Mouse (Mus musculus) kidney, embryonic 16.5 days (tissue): ENCODE results near the gene P2rx4. TPM values are rescaled to one million over a fixed set of nuclear protein-coding genes. Genes with fewer than 3 reads are reported as not detected.

ENCODE experiments used
- ATAC-seq: fragments of 200-750 bp; cut with Nextera tagmentation; 2 replicates; pipeline ENCODE4 v1.8.0; 2017; ENCODE audit warnings: moderate TSS enrichment; ENCODE audit not compliant: low FRiP score, low TSS enrichment
- H3K27ac ChIP-seq: fragments of 300-500 bp; sonication (generic); 2 replicates; pipeline ENCODE4 v1.5.1; 2014; ENCODE audit warnings: low read length
- H3K27me3 ChIP-seq: fragments of 300-500 bp; sonication (generic); 2 replicates; pipeline ENCODE4 v1.6.1; 2014; ENCODE audit warnings: low read length, control low read depth, mixed read lengths; ENCODE audit not compliant: insufficient read depth
- H3K36me3 ChIP-seq: fragments of 300-500 bp; sonication (generic); 2 replicates; pipeline ENCODE4 v1.6.1; 2014; ENCODE audit warnings: low read length, control low read depth, mixed read lengths; ENCODE audit not compliant: insufficient read depth
- H3K4me1 ChIP-seq: fragments of 300-500 bp; sonication (generic); 2 replicates; pipeline ENCODE4 v1.6.1; 2014; ENCODE audit warnings: low read length, control low read depth, mixed read lengths; ENCODE audit not compliant: insufficient read depth
- H3K4me2 ChIP-seq: fragments of 300-500 bp; sonication (generic); replicated peaks from 2 replicates; pipeline ENCODE4 v1.6.1; 2014; ENCODE audit warnings: low read depth, low read length
- H3K4me3 ChIP-seq: fragments of 300-500 bp; sonication (generic); 2 replicates; pipeline ENCODE4 v1.5.1; 2014; ENCODE audit warnings: mild to moderate bottlenecking, low read length
- H3K9ac ChIP-seq: fragments of 300-500 bp; sonication (generic); replicated peaks from 2 replicates; pipeline ENCODE4 v1.6.1; 2014; ENCODE audit warnings: low read length
- H3K9me3 ChIP-seq: fragments of 300-500 bp; sonication (generic); 2 replicates; pipeline ENCODE4 v1.6.1; 2016; ENCODE audit warnings: low read length, control low read depth
- WGBS: fragments of 180-500 bp; shearing (Covaris S2); extraction: QIAGEN DNeasy Blood & Tissue Kit; methylation state at CpG from one replicate; pipeline ENCODE4 v1.1.7; 2014; 5-methylcytosine and 5-hydroxymethylcytosine counted together
- polyA plus RNA-seq: library from polyadenylated mRNA; unstranded; fragments of >200 nt; fragmentation: Nextera tagmentation; extraction: Ambion mirVana; gene quantifications from 2 replicates; pipeline ENCODE4 v1.2.1, GENCODE M21; 2015

P2rx4 gene
- polyA plus RNA-seq, 1 experiment from 2014 or later: 26.1 TPM

GRCm38 (mm10) chr5:122700109-122700836 is 7.1 kb upstream of the P2rx4 start:
- H3K27ac ChIP-seq: no peak overlapping the region
- ATAC-seq: no peak
- H3K9me3 ChIP-seq: no peaks in the 10 kb centered on the region
- no peak overlapping the region for H3K4me3 ChIP-seq
- no peak overlapping the region for H3K4me2 ChIP-seq
- WGBS: 54% methylated on average over 12 of the region's 12 CpGs
- no peak overlapping the region for H3K9ac ChIP-seq
- no peaks in the 10 kb centered on the region for H3K36me3 ChIP-seq
- peaks cover 5% of the 10 kb centered on the region; the same call in 1 of the 2 replicates for H3K4me1 ChIP-seq
- H3K27me3 ChIP-seq: no peaks in the 10 kb centered on the region

DNA sequence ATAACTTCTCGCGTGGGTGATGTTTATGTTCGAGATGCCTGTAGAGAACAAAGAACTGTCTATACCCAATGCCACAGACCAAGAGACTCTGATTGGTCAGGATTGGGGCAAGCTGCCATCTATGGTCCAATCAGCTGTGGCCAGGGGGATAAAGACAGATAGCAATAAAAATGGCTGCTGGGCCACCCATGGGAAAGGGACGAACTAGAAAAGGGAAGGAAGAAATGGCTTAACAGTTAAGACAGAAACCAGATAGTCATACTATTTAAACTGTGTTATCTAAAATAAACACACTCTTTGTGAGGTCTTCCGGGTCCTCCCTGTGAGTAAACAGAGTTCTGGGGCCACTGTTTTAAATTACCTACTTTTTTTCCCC is 6.5 kb upstream of the P2rx4 start:
- no peak overlapping the region for H3K4me3 ChIP-seq
- no peak overlapping the region for H3K4me2 ChIP-seq
- no peaks in the 10 kb centered on the region for H3K27me3 ChIP-seq
- no peaks in the 10 kb centered on the region for H3K9me3 ChIP-seq
- no peaks in the 10 kb centered on the region for H3K36me3 ChIP-seq
- WGBS: 39% methylated on average over 5 of the region's 5 CpGs
- no peak overlapping the region for H3K27ac ChIP-seq
- no peak for ATAC-seq
- H3K4me1 ChIP-seq: peaks cover 5% of the 10 kb centered on the region; the same call in 1 of the 2 replicates
- no peak overlapping the region for H3K9ac ChIP-seq

DNA sequence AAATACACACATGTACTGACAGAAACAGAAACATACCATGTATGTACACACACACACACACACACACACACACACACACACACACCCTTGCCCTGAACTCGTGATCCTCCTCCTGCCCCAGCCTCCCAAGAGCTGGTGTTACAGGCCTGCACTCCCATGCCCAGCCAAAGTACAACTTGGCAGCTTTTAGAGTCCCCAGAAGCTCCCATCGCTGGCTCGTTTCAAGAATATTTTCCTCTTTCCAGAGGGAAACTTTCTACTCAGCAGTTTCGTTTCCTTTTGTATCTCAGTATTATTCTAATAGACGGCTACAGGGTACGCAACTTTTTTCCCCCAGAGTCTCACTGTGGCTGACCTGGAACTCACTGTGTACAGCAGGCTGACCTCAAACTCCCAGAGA is 5.2 kb upstream of the P2rx4 start:
- Histone ChIP-seq H3K36me3 (no peaks in the 10 kb centered on the region), H3K9ac (no peak overlapping the region), H3K4me3 (no peak overlapping the region), H3K9me3 (no peaks in the 10 kb centered on the region), H3K4me1 (peaks cover 5% of the 10 kb centered on the region), H3K4me2 (no peak overlapping the region), H3K27ac (no peak overlapping the region), H3K27me3 (no peaks in the 10 kb centered on the region)
- 69% methylated on average over 6 of the region's 6 CpGs for WGBS
- ATAC-seq: no peak

- H3K27me3 ChIP-seq: no peaks in the 10 kb centered on the region
- H3K9me3 ChIP-seq: no peaks in the 10 kb centered on the region
- no peak overlapping the region for H3K4me3 ChIP-seq
- peaks cover 11% of the 10 kb centered on the region for H3K4me1 ChIP-seq
- 88% methylated on average over 2 of the region's 2 CpGs for WGBS
- H3K27ac ChIP-seq: no peak overlapping the region
- H3K36me3 ChIP-seq: no peaks in the 10 kb centered on the region
- H3K4me2 ChIP-seq: no peak overlapping the region
- ATAC-seq: no peak
- H3K9ac ChIP-seq: no peak overlapping the region
Measured at GRCm38 (mm10) chr5:122703574-122703973, 3.8 kb upstream of the P2rx4 start.

DNA sequence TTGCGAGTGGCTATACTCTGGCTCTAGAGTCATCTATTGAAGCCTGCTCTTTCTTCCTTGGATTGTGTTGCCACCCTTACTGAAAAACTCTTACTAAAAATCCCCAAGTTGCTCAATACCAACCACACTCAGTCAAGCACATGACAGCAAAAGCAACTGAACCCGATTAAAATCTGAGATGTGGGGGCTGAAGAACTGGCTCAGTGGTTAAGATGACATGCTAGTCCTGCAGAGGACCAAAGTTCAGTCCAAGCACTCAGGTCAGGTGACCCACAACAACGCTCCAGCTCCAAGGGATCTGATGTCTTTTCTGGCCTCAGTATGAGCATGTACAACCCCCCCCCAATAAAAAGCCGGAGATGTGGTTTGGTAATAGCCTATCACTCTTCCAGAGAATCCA is 2.8 kb upstream of the P2rx4 start:
- H3K9me3 ChIP-seq: no peaks in the 10 kb centered on the region
- H3K27ac ChIP-seq: no peak overlapping the region
- 63% methylated on average over 4 of the region's 4 CpGs for WGBS
- no peaks in the 10 kb centered on the region for H3K36me3 ChIP-seq
- no peak overlapping the region for H3K4me3 ChIP-seq
- no peak overlapping the region for H3K4me2 ChIP-seq
- H3K27me3 ChIP-seq: no peaks in the 10 kb centered on the region
- no peak overlapping the region for H3K9ac ChIP-seq
- ATAC-seq: no peak
- H3K4me1 ChIP-seq: peaks cover 14% of the 10 kb centered on the region

GRCm38 (mm10) chr5:122705174-122705573 is 2.2 kb upstream of the P2rx4 start:
- 84% methylated on average over 3 of the region's 3 CpGs for WGBS
- no peaks in the 10 kb centered on the region for H3K36me3 ChIP-seq
- H3K4me3 ChIP-seq: no peak overlapping the region
- H3K4me1 ChIP-seq: peaks cover 14% of the 10 kb centered on the region
- H3K27ac ChIP-seq: no peak overlapping the region
- H3K9me3 ChIP-seq: no peaks in the 10 kb centered on the region
- H3K4me2 ChIP-seq: no peak overlapping the region
- no peaks in the 10 kb centered on the region for H3K27me3 ChIP-seq
- no peak for ATAC-seq
- H3K9ac ChIP-seq: no peak overlapping the region

DNA sequence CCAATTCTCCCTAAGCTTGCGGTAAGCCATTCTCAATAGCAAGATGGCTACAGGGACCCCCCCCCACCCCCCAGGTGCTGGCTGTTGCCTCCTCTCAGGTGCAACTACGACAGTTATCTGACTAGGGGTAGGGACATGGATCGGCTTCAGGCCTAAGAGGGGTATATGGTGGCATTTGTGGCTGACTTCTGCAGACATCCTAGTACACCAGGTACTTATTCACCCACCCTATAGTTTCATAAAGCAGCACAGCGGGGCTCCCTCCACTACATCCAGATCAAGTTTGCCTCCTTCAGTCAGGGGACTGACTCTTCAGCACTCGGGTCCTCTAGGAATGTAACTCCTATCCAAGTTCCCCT is 448 bp upstream of the P2rx4 start:
- Histone ChIP-seq H3K4me1 (peaks cover 14% of the 10 kb centered on the region), H3K9me3 (no peaks in the 10 kb centered on the region), H3K9ac (peak overlapping the region; percentile 80), H3K4me2 (peak overlapping the region; percentile 88), H3K4me3 (peak overlapping the region; percentile 70), H3K27ac (peak overlapping the region; percentile 83), H3K27me3 (no peaks in the 10 kb centered on the region), H3K36me3 (no peaks in the 10 kb centered on the region)
- no peak for ATAC-seq
- 48% methylated on average over 5 of the region's 5 CpGs for WGBS

DNA sequence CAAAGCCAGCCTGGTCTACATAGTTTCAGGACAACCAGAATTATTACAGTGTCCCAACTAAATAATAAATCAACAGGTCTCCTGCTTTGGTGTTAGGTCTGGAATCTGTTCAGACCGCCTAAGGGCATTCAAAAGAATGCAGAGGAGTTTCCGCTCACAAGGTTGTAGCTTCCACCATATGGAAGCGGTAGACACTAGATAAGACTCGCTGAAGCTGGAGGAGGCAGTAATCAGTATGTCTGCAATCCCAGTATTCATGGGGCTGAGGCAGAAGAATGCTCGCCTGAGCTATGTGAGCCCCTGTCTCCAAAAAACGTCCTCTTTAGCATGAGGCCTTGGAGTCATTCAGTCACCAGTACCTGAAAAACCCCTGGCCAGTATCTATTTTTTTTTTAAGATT is 1.5 kb downstream of the P2rx4 start:
- Histone ChIP-seq H3K27ac (no peak overlapping the region), H3K4me1 (peaks cover 14% of the 10 kb centered on the region), H3K4me3 (no peak overlapping the region), H3K27me3 (no peaks in the 10 kb centered on the region), H3K9me3 (no peaks in the 10 kb centered on the region), H3K9ac (no peak overlapping the region), H3K36me3 (no peaks in the 10 kb centered on the region), H3K4me2 (no peak overlapping the region)
- no peak for ATAC-seq
- WGBS: 66% methylated on average over 6 of the region's 6 CpGs

GRCm38 (mm10) chr5:122715723-122716122 is 8.4 kb downstream of the P2rx4 start:
- H3K9ac ChIP-seq: no peak overlapping the region
- no peak for ATAC-seq
- H3K4me2 ChIP-seq: no peak overlapping the region
- H3K27ac ChIP-seq: no peak overlapping the region
- H3K27me3 ChIP-seq: no peaks in the 10 kb centered on the region
- H3K36me3 ChIP-seq: no peaks in the 10 kb centered on the region
- 0 out of 2 replicates have a peak, but pooled peaks cover 3% of the 10 kb centered on the region for H3K9me3 ChIP-seq
- 93% methylated on average over 1 of the region's 1 CpGs for WGBS
- no peak overlapping the region for H3K4me3 ChIP-seq
- no peaks in the 10 kb centered on the region for H3K4me1 ChIP-seq

DNA sequence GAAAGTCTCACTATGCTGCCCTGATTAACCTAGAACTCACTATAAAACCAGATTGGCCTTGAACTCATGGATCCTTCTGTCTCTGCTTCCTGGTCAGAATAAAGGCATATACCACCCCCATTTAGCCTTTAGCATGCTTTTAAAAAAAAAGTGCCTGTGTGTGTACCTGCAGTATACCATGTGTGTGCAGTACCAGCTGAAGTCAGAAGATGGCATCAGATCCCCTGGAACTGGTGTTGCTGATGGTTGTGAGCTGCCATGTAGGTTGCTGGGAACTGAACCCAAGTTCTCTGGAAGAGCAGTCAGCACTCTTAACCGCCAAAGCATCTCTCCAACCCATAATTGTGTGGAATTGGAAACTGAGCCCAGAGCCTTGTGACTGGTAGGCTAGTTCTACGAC is 9.4 kb downstream of the P2rx4 start:
- no peak for ATAC-seq
- Histone ChIP-seq H3K4me1 (no peaks in the 10 kb centered on the region), H3K27ac (no peak overlapping the region), H3K4me3 (no peak overlapping the region), H3K27me3 (no peaks in the 10 kb centered on the region), H3K9ac (no peak overlapping the region), H3K4me2 (no peak overlapping the region), H3K9me3 (0 out of 2 replicates have a peak, but pooled peaks cover 3% of the 10 kb centered on the region), H3K36me3 (no peaks in the 10 kb centered on the region)
- 93% methylated on average over 2 of the region's 2 CpGs for WGBS
